Mouse (Mus musculus): ENCODE measurements at regions not wholly inside any gene's neighbourhood (a gene's known extent, or its start where the extent isn't known, plus 50 kb on each side); places are given as distances from the start of the nearest gene placed in this dataset.

GRCm38 (mm10) chr3:5077956-5078355 lies 672.6 kb upstream of the Gm8797 start:
- Histone ChIP-seq H3K27me3 (ENCODE audit: control insufficient read depth, insufficient read depth, low read length) (no peaks in the 10 kb centered on the region), H3K4me3 (replicated peaks; ENCODE audit: low read depth, low read length) (no peak overlapping the region), H3K4me1 (ENCODE audit: control insufficient read depth, insufficient read depth, low read length) (no peaks in the 10 kb centered on the region), H3K9ac (replicated peaks; ENCODE audit: low read length) (no peak overlapping the region), H3K9me3 (ENCODE audit: control insufficient read depth, low read length) (no peaks in the 10 kb centered on the region), H3K27ac (replicated peaks; ENCODE audit: low read depth, low read length) (no peak overlapping the region), H3K4me2 (ENCODE audit: low read length) (no peak overlapping the region), H3K36me3 (ENCODE audit: control insufficient read depth, insufficient read depth, low read length) (no peaks in the 10 kb centered on the region)
- 69% methylated on average over 2 of the region's 2 CpGs for WGBS
- ATAC-seq (ENCODE audit: low FRiP score, low TSS enrichment), result no peak
- no peak for DNase-seq

GRCm38 (mm10) chr3:5086721-5087120 lies 663.9 kb upstream of the Gm8797 start:
- no peaks in the 10 kb centered on the region for H3K9me3 ChIP-seq (ENCODE audit: control insufficient read depth, low read length)
- ATAC-seq (ENCODE audit: low FRiP score, low TSS enrichment) (no peak), DNase-seq (no peak)

GRCm38 (mm10) chr3:5088867-5089266 lies 661.7 kb upstream of the Gm8797 start:
- Histone ChIP-seq H3K27me3 (ENCODE audit: control insufficient read depth, insufficient read depth, low read length) (no peaks in the 10 kb centered on the region), H3K4me1 (ENCODE audit: control insufficient read depth, insufficient read depth, low read length) (no peaks in the 10 kb centered on the region), H3K36me3 (ENCODE audit: control insufficient read depth, insufficient read depth, low read length) (no peaks in the 10 kb centered on the region), H3K9ac (replicated peaks; ENCODE audit: low read length) (no peak overlapping the region), H3K9me3 (ENCODE audit: control insufficient read depth, low read length) (no peaks in the 10 kb centered on the region), H3K4me2 (ENCODE audit: low read length) (no peak overlapping the region), H3K27ac (replicated peaks; ENCODE audit: low read depth, low read length) (no peak overlapping the region), H3K4me3 (replicated peaks; ENCODE audit: low read depth, low read length) (no peak overlapping the region)
- ATAC-seq (ENCODE audit: low FRiP score, low TSS enrichment) (no peak), DNase-seq (no peak)
- WGBS, result 93% methylated on average over 1 of the region's 1 CpGs

More at GRCm38 (mm10) chr3:5086721-5087120, 663.9 kb upstream of the Gm8797 start:
- no peaks in the 10 kb centered on the region for H3K4me1 ChIP-seq (ENCODE audit: control insufficient read depth, insufficient read depth, low read length)
- H3K9ac ChIP-seq (replicated peaks; ENCODE audit: low read length), result no peak overlapping the region
- no peak overlapping the region for H3K27ac ChIP-seq (replicated peaks; ENCODE audit: low read depth, low read length)
- no peak overlapping the region for H3K4me2 ChIP-seq (ENCODE audit: low read length)
- no peaks in the 10 kb centered on the region for H3K27me3 ChIP-seq (ENCODE audit: control insufficient read depth, insufficient read depth, low read length)
- no peak overlapping the region for H3K4me3 ChIP-seq (replicated peaks; ENCODE audit: low read depth, low read length)
- H3K36me3 ChIP-seq (ENCODE audit: control insufficient read depth, insufficient read depth, low read length), result no peaks in the 10 kb centered on the region

GRCm38 (mm10) chr3:5089393-5090010 lies 661.1 kb upstream of the Gm8797 start:
- no peaks in the 10 kb centered on the region for H3K27me3 ChIP-seq (ENCODE audit: control insufficient read depth, insufficient read depth, low read length)
- ATAC-seq (ENCODE audit: low FRiP score, low TSS enrichment) (no peak), DNase-seq (no peak)
- WGBS, result 76% methylated on average over 4 of the region's 4 CpGs
- H3K9me3 ChIP-seq (ENCODE audit: control insufficient read depth, low read length), result no peaks in the 10 kb centered on the region
- H3K27ac ChIP-seq (replicated peaks; ENCODE audit: low read depth, low read length), result no peak overlapping the region
- H3K36me3 ChIP-seq (ENCODE audit: control insufficient read depth, insufficient read depth, low read length), result no peaks in the 10 kb centered on the region
- no peak overlapping the region for H3K9ac ChIP-seq (replicated peaks; ENCODE audit: low read length)
- H3K4me3 ChIP-seq (replicated peaks; ENCODE audit: low read depth, low read length), result no peak overlapping the region
- H3K4me2 ChIP-seq (ENCODE audit: low read length), result no peak overlapping the region
- H3K4me1 ChIP-seq (ENCODE audit: control insufficient read depth, insufficient read depth, low read length), result no peaks in the 10 kb centered on the region

- no peak overlapping the region for H3K27ac ChIP-seq (replicated peaks; ENCODE audit: low read depth, low read length)
- no peaks in the 10 kb centered on the region for H3K9me3 ChIP-seq (ENCODE audit: control insufficient read depth, low read length)
- no peaks in the 10 kb centered on the region for H3K27me3 ChIP-seq (ENCODE audit: control insufficient read depth, insufficient read depth, low read length)
- H3K4me3 ChIP-seq (replicated peaks; ENCODE audit: low read depth, low read length), result no peak overlapping the region
- ATAC-seq (ENCODE audit: low FRiP score, low TSS enrichment), result no peak
- no peak overlapping the region for H3K4me2 ChIP-seq (ENCODE audit: low read length)
- H3K36me3 ChIP-seq (ENCODE audit: control insufficient read depth, insufficient read depth, low read length), result no peaks in the 10 kb centered on the region
- H3K9ac ChIP-seq (replicated peaks; ENCODE audit: low read length), result no peak overlapping the region
- 74% methylated on average over 13 of the region's 13 CpGs for WGBS
- no peaks in the 10 kb centered on the region for H3K4me1 ChIP-seq (ENCODE audit: control insufficient read depth, insufficient read depth, low read length)
- DNase-seq, result peak; percentile 24
These were observed 660.3 kb upstream of the Gm8797 start for GRCm38 (mm10) chr3:5090108-5090869.

- Histone ChIP-seq H3K36me3 (ENCODE audit: control insufficient read depth, insufficient read depth, low read length) (no peaks in the 10 kb centered on the region), H3K4me3 (replicated peaks; ENCODE audit: low read depth, low read length) (no peak overlapping the region), H3K9me3 (ENCODE audit: control insufficient read depth, low read length) (no peaks in the 10 kb centered on the region), H3K9ac (replicated peaks; ENCODE audit: low read length) (no peak overlapping the region), H3K27ac (replicated peaks; ENCODE audit: low read depth, low read length) (no peak overlapping the region), H3K4me1 (ENCODE audit: control insufficient read depth, insufficient read depth, low read length) (no peaks in the 10 kb centered on the region), H3K27me3 (ENCODE audit: control insufficient read depth, insufficient read depth, low read length) (no peaks in the 10 kb centered on the region), H3K4me2 (ENCODE audit: low read length) (no peak overlapping the region)
- DNase-seq (no peak), ATAC-seq (ENCODE audit: low FRiP score, low TSS enrichment) (no peak)
These were observed 659.6 kb upstream of the Gm8797 start for GRCm38 (mm10) chr3:5090987-5091386.
